Mouse (Mus musculus): ENCODE results near the gene Glt1d1.

DNA sequence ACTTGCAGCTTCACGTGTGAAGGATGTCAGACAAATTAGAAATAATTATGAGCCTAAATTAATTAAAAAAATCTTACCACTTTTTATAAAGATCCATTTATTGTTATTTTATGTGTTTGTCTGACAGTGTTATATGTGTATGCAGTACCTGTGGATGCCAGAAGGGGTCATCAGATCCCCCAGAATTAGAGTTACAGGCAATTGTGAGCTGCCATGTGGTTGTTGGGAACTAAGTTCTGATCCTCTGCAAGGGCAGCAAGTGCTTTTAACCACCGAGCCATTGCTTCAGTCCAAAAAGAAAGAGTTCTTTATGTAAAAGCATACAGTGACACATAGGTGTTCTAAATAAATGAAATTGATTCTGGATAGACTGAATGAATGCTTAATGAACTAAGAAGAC lies 45.5 kb downstream of the Glt1d1 start:
- TF ChIP-seq CTCF (IDR thresholded peaks at IDR 0.05; ENCODE audit: low read depth, low read length) = no peak
- no peak for TF ChIP-seq POLR2A (IDR thresholded peaks at IDR 0.05; ENCODE audit: extremely low read depth, insufficient read depth, low read length)

Data from liver, adult 2 months (tissue).